In genomic region chr16:74900835-74901234, GRCm38 (mm10) we compare ENCODE assay signal across 8 mouse cellular contexts.
DNase-seq lines count a peak whose midpoint lies in the region.

No protein-coding gene starts in this region.

- peak; percentile 0 to 3 for DNase-seq in heart, adult 18-20 months
- no peak for DNase-seq in heart, adult 8-10 months (ENCODE audit: low spot score)
- peak; percentile 16 for DNase-seq in 3134 (ENCODE audit: extremely low read depth, insufficient read length, low spot score)
- DNase-seq in cerebellum, postnatal 10 days = peak; percentile 78 to 84
- DNase-seq in heart, postnatal 36 days = peak; percentile 2 to 4
- peak; percentile 25 for DNase-seq in retina, postnatal 1 day
- no peak for DNase-seq in ovary, postnatal 36 days (ENCODE audit: low spot score)
- no peak for DNase-seq in midbrain, embryonic 10.5 days (ENCODE audit: low spot score)

- no peaks in the 10 kb centered on the region for H3K27me3 ChIP-seq in midbrain, embryonic 10.5 days (ENCODE audit: low read depth, poor library complexity, severe bottlenecking)

- intact Hi-C loops in heart, postnatal 36 days (cut with DNase I) = no loop called here

- WGBS in midbrain, embryonic 10.5 days = 66% methylated on average over 7 of the region's 7 CpGs

- no peak overlapping the region for H3K4me3 ChIP-seq in midbrain, embryonic 10.5 days

- peaks cover 2% of the 10 kb centered on the region; the same call in 1 of the 2 replicates for H3K4me1 ChIP-seq in midbrain, embryonic 10.5 days

- H3K27ac ChIP-seq in midbrain, embryonic 10.5 days (replicated peaks) = no peak overlapping the region

- H3K9me3 ChIP-seq in midbrain, embryonic 10.5 days (replicated peaks) = no peaks in the 10 kb centered on the region

- H3K36me3 ChIP-seq in midbrain, embryonic 10.5 days = no peaks in the 10 kb centered on the region

Comparison
In these comparisons a context has a peak if more than half of its experiments do, and no peak if none do; other contexts are left out.
1. DNase-seq: peak in heart, adult 18-20 months (2 of 2), 3134 (single experiment), cerebellum, postnatal 10 days (2 of 2), heart, postnatal 36 days (2 of 2) and retina, postnatal 1 day (single experiment); none in heart, adult 8-10 months (single experiment), ovary, postnatal 36 days (single experiment) and midbrain, embryonic 10.5 days (single experiment).